Mouse (Mus musculus) left cerebral cortex, adult 8-10 months (tissue): ENCODE measurements around the gene Ppp2r2c. TPM values are rescaled to one million over a fixed set of nuclear protein-coding genes. Genes with fewer than 3 reads are reported as not detected.

Experiments used
- DNase-seq, 2 experiments: peaks; one replicate each; pipeline ENCODE4 v3.0.0; 2022; ENCODE audit warnings: low spot score in 2 of 2
- total RNA-seq, 4 experiments: library from RNA; stranded (reverse); gene quantifications; 2 replicates each; pipeline ENCODE4 v1.2.4; 2022

The Ppp2r2c gene
- total RNA-seq, 4 experiments from 2014 or later: 388 to 449 (median 430) TPM

DNA sequence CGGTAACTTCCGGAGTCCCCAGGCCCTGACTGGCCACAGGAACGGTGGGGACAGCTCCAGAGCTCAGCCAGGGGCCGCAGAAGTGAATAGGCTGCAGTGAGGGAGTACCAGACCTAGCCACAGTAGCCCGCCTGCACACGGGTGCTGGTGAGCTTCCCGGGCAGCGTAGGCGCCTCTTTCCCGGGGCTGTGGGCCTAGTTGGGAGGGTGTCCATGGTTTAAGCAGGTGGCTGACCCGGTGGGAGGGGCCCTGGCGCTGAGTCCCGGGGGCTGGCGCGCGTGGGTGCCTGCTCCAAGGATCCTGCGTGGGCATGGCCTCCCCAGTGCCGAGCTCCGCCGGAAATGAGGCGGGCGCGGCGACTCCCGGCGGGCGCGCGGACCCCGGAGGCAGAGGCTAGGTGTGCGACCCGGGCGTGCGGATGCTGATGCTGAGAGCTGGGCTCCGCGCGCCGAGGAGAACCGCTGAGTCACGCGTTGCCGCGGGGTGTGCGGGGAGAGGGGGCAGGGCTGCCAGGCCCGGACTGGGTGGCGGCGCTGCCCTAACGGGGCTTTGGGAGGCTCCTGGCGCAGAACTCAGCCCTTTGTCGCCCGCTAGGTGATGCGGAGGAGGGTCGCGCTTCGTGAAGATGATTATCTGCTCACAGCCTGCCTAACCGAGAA, 1.4 kb downstream of the Ppp2r2c start:
- peak; percentile 62 to 76 for DNase-seq

DNA sequence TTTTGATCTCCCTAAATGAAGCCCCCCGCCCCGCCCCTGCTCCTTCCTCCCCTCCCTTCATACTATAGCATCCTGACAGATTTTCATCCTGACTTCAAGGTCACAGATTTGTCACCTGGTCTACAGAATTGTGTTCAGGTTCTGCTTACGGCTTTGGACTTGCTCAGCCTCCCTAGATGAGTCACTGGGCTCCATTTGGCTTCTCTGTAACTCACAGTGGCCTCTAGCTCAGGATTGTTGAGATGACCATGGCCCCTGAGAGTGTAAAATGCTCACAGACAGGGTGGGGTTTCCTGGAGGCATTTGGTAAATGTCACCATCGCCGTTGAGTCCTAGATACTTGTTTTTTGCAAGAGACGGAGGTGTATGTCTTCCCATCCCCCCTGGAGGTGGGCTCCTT, 2.6 kb downstream of the Ppp2r2c start:
- DNase-seq: no peak

DNA sequence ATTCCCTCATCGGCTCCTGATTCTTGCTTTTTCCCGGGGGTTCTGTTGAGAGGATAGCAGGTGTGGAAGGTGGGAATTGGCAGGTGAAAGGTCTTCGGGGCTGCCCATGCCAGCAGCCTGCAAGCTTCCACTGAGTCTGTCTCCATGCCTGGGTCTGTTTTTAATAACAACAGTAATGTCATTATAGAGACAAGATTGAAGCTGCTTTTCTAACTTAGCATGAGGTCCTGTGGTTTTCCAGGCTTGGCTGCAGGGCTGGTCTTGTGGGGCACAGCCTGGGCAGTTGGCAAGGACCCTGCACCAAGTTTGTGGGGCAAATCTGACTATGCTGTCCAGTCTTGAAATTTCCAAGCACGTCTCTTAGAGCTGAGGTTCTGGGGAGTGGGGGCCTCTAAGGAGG, 7.6 kb downstream of the Ppp2r2c start:
- DNase-seq: no peak

DNA sequence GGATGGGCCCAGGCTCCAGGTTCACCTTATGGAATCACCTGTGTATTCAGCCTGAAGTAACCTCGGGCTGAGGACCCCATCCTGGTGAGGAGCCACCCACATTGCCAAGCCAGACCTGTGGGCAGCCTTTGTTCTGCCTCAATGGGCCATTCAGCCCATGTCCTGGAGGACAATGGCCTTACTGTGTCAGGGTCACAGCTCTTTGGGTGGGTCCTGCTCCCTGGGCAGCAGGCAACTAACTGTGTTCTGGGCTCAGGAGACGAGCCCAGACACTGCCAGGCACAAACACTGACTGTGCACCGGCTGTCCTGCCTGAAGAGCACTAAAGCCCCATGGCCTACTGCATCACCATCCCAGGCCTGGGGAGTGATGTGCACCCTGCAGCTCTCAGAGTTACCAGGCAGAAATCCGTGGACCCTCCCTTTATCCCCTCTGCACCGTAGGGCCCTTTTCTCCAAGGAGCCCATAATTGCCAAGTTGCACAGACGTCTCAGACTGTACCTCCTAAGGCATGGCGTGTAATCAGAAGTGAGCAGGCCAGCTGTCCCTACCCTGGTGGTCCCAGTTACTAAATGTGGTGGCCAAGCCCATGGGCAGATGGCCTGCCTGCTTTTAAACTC, 8.6 kb downstream of the Ppp2r2c start:
- peak in 1 of 2 experiments; percentile 70 for DNase-seq

DNA sequence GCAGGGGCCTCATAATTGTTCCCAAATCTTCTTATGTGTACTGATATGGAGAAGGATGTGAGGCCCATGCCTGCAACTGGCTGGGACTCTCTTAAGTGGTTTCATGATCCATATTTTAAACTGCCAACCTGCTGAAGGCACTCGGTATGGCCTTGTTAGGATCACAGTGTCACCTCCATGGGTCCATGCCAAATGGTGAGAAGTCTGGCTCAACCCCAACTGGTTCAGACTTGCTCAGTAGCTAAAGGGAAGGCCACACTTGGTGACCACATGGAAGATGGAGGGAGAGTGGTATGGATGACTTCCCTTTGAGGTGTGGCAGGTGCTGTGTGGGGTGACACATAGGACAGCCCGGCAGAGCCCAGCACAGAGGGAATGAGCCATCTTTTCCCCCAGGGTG, 9.3 kb downstream of the Ppp2r2c start:
- no peak for DNase-seq

DNA sequence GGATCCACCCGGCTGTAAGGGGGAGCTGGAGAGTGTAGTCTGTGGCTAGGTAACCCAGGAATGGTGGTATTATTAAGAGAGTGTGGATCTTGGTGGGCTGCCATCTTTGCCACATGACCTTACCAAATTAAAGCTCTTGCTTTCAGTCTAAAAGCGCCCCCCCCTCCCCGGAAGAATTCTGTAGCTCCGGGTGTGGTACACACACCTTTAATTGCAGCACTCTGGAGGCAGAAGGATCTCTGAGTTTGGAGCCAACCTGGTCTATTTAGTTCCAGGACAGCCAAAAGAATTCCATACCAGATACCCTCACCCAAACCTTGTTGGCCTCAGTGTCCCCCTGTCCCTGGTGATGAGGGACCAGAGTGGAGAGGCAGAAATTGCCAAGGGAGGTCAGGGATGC, 10.5 kb downstream of the Ppp2r2c start:
- no peak for DNase-seq

DNA sequence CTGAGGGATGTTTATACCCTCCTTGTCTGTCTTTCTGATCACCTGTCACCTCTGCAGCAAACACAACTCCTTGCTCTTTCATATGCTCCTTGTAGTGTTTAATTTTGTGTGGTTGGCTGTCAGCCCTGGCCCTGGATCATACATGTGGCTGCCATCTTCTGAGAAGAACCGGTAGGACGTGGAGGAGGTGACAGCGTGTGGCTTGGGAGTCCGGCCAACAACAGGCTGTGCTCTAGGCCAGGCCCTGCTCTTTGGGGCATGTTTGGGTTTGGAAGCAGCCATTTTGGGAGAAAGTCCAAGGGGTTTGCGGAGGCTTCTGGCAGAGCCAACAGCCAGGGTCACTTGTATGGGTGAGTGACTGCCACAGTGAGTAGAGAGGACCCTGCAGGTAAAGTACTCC, 12.3 kb downstream of the Ppp2r2c start:
- no peak for DNase-seq

DNA sequence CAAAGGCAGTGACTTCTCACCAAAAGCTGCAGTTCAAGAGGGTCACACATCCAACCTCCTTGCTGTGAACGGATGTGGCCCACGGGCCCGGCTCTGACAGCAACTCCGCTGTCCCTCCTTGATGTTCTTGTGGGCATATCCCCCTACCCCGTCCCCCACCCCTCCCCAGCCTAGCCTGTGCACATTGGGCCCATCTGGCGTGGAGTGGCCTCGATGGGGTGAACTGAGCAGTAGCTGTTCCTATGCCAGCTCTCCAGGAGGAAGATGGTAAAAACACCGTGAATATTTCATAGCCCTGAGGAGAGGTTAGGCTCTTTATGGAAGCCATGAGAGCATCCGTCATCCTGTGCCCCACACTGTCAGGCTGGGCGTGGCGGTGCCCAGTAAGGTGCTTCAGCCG, 15.2 kb downstream of the Ppp2r2c start:
- no peak for DNase-seq

DNA sequence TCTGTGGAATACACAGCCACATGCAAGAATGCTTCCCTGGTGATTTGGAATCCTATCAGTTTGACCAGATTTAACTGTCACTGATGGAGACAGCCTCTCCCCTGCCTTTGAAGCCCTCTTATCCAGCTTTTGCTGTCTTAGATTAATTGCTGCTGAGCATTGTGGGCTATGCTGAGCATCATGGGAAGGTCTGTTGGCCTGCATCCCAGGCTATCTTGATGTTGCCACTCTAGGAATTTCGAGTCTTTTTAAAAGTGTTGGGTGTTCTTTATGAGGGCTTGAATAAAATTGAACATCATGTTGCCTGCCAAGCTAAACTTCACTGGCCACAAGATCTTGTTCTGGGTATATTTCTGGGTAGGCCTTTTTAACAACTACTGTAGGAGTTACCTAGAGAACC, 16.8 kb downstream of the Ppp2r2c start:
- DNase-seq: no peak

DNA sequence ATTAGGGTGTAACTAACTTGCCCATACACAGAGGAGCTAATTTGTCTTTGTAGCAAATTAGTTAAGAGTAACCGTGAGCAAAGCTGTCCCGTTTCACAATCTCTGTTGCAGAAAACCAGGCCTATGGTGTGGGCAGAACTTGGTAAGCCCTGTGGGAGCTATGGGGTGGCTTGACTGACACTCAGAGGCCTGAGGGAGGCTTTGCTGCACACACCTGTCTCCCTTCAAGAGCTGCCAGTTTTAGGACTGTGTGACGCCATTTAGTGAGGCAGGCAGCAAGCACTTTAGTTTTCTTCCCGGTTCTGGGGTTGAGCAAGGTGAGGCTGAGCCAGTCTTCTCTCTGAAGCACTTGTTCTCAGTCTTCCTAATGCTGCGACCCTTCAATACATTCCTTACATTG, 17.3 kb downstream of the Ppp2r2c start:
- no peak for DNase-seq

DNA sequence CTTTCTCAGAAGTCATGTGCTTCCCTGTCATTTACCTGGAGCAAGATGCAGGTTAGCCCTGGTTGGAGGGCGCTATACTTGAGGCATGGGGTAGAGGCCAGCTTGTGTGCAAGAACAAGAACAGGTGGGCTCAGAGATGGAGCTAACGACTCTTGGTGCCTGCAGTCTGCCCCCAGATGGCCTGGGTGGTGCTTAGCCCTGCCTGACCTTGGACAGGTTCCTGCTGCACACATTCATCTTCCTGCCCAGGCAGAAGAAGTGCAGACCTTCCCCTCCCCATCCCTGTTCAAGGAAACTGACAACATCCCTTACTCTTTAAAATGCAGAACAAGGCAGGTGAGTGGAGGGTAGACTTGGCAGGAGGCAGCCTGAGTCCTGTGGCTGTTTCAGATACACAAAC, 18.0 kb downstream of the Ppp2r2c start:
- no peak for DNase-seq

DNA sequence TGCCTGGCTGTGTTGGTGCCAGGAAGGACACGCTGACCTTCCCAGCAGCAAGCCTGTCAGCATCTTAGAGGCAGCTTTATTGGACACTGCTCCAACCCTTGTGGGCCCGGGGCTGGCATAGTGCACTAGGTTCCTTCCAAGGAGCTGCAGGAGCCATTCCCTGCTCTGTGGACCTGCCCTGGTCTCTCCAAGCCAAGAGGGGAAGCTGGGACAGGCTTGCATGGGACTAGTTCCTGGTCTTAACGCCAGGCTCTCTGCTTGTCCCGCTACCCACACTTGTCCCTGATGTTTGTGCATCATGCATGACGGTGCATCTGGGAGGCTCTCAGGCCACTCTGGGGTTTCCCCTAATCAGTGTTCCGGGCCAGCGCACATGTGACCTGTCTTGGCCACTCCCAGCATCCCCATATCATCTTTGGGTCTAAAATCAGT, 18.6 kb downstream of the Ppp2r2c start:
- no peak for DNase-seq

DNA sequence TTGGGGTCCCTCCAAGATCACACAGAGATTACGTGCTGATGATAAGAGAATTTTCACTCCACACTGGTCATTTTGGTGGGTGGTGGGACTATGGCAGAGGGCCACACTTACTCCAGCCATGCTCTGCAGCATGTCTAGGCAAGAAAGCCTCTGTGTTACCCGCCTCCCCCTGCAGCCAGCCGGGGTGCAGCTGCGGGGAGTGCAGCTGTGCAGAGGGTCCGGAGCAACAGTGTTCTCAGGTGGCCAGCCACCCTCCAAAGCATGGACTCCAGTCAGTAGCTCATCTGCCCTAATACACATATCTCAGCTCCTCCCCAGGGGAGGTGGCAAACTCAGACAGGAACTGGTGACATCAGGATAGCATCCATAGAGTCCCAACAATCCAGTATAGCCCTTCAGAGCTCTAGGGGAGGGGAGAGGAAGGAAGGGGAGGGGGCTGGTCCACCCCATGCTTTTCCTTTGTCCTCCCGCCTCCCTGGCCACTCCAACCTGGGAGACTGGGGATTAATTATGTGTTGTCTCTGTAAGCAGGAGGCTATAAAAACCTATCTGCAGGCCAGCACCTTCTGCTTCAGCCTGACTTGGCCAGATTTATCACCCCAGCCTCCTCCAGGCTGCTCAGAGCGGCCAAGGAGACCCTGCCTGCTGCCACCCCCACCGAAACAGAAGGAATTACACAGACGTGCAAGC, 19.1 kb downstream of the Ppp2r2c start:
- DNase-seq: no peak

DNA sequence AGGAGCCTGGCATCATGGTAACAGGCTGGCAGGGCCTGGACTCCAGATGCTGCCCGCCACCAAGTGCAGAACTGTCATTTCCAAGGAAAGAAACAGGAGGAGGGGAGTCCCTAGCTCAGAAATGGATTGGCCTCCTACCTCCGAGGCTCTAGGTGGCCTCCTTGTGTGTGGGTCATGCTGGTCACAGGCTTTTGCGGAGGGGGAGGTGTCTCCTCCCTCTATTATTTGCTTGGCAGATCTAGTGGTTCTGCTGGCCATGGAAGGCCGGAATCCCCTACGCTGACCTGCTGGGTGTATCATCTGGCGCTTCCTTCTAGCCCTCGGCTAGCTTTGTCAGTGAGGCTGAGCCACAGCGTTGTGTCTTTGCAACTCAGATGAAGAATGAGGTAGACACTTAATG, 20.2 kb downstream of the Ppp2r2c start:
- DNase-seq: no peak

DNA sequence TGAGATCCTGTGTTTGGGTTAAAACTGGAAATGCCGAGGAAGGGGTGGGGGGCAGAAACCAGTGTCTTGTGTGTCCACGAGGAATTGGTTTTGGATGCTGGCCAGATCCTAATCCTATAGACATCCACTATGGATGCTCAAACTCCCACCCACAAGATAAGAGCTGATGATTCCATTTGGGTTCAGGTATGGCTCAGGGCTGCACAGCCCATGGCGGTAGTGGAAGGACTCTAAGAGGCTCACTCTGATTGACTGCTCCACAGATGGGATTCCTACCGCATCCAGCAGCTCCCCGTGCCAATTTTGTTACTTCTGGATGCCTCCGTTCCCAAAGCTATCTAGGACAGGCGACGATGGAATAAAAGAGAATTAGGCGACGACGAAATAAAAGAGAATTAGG, 20.6 kb downstream of the Ppp2r2c start:
- no peak for DNase-seq

DNA sequence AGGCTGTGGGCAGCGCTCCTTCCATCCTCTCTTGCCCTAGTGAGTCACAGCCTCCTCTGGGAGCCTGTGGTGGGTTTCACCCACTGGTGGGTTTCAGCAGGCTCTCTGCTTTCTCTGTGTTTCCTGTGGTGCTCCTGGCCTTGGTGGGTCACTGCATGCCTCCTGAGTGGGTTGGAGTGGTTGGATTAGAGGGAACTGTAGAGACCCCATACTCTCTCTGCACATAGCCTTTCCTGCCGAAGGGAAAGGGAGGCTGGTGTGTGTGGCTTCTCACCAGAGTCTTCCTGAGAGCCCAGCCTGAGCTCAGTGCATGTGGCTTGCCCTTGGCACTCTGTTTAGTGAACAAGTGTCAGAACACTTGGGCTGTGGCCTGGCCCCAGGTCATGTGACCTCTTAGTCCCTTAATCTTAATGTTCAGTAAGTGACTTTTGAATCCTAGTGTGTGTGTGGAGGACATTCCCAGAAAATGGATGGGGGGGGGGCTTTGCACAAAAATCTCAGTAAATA, 21.1 kb downstream of the Ppp2r2c start:
- DNase-seq: no peak

DNA sequence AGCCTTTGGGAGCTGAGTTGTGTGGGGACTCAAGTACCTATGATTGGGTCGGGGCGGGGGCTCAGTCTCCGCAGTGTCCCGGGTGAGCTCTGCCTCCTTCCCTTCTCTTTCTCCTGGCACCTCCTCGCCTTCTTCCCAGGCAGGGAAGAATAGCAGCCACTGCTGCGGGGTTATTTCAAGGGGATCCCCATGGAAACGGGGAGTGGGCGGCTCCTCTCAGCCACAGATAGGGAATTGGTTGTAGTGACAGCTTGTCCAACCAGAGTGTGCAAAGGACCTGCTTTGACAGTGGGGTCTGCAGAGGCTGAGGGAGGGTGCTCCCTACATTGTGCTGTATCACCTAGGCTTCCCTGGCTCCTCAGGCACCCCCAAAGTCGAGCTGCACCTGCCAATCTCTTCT, 22.5 kb downstream of the Ppp2r2c start:
- peak; percentile 59 to 83 for DNase-seq

DNA sequence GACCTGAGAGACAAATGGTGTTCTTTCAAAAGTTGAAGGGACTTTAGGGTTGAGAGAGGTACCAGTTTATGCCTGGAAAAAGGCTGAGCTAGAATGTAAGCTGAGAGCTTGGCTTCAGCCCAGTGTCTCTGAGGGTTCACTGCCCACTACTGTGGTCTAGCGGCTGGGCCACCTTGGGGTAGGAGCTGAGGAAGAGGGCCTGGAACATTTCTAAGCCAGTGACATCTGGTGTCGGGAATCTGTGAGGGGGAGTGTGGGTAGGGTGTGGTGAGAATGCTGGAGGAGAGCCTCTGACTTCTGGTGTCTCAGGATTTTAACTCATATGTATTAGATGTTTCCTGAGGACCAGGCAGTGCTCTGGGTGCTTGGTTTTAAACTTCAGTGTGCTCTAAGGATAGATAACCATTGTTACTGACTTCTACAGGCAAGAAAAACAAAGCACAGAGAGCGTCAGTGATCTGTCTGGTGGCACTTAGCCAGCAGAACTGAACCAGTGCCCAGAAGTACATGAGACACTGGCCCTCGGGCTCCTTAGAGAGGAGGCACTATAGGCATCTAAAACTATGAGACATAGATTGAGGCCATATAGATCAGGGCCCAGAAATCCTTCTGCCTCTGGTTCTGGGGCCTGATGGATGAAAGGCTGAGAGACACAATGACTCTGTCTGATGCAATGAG, 23.6 kb downstream of the Ppp2r2c start:
- peak in 1 of 2 experiments; percentile 57 for DNase-seq

DNA sequence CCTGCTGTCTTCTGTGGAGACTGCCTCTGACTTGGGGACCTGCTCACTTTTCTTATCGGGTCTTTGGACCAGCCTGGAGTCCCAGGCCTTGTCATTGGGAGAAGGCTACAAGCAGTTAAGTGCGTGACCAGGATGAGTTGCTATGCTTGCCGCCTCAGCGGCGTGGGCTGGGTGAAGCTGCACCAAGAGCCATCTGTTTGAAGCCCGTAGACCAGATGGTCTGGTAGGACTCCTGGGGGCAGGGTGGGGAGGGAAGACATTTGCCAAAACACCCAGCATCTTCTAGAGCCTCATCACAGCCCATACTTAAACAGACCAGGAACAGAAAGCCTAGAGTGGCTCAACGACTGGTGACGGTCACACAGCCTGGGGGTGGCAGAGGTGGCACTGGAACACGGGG, 24.9 kb downstream of the Ppp2r2c start:
- peak in 1 of 2 experiments; percentile 88 for DNase-seq

DNA sequence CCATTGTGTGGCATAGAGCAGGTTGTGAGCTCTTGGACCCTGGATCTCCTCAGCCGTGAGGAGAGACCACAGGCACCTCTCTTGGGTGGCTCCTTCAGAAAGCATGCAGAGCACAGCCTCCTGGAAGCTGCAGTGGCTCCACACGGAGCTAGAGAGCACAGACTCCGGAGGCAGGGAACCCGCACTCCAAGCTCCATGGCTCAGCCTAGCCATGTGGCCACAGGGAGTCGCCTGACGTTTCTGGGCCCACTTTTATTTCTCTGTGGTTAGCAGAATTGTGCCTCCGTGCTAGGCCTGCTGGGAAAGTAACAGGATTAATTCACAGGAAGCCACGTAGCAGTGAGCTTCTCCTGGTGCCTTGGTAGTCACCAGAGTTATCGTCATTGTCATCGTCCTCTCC, 25.8 kb downstream of the Ppp2r2c start:
- no peak for DNase-seq

DNA sequence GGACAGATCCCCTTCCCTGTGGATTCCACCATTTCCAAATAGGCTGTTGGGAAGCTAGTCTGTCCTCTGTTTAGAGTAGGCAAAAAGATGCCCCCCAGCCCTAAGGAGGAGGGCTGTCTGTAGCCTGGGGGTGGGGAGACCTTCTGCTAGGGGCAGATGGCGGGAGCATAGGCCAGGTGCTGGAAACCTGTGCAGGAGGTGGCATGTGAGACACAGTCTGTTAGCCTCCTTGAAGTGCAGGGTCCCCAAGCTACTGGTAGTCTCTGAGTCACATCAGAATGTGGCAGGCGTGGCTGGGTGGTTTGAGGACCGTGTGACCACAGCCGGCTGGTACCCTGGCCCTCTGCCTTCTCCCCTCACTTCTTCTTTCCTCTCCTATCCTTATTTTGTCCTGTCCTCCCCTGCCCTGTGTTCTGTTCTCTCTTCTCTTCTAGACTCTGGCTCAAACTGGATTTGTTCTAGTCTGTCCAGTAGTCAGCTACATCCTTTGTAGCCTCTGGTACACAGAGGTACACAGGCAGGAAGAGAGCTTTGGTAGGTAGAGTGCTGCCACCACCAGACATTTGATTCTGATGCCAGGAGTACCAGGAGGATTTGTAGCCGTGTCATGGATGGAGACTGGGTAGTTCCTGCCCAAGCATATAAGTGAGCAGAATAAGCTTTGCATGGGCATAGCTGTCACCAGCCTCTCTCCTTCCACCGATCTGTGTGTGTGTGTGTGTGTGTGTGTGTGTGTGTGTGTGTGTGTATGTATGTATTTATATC, 26.5 kb downstream of the Ppp2r2c start:
- no peak for DNase-seq
